Mouse (Mus musculus): Measurements from ENCODE around the gene Slc35d1. TPM values are rescaled to one million over a fixed set of nuclear protein-coding genes. Genes with fewer than 3 reads are reported as not detected.
"Not testable (repeated sequence)": the region's sequence is repeated elsewhere in the genome, so short reads cannot be mapped to it uniquely, and the experiment has no call there.

The Slc35d1 gene
- polyA plus RNA-seq, 1 experiment from 2014 or later: 4.6 TPM

DNA sequence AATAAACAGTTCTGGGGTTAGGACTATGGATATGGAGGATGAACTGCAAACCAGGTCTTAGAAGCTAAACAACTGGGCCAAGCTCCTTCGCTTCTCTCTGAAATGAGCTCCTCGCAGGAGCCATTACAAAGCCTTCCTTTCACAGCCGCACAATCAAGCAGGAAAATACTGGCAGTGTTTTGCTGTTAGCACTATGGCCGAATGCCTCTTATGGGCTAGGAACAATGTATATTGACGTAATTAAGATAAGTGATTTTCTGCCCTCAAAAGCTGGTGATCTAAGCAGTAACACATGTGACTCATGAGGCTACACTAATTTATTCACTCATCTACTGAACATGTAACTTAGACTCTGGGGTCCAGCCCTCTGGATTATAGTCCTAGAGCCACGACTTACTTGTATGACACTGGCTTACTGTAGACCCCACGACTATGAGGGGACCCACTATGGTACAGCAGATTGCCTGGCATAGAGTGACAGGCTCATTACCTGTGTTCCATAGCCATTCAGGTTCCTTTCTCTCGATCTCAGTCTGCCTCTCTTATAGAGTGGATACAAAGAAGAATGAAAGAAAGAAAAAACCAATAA lies 34.6 kb downstream of the Slc35d1 start:
- no peaks in the 10 kb centered on the region for H3K9me3 ChIP-seq (replicated peaks)
- no peaks in the 10 kb centered on the region for H3K4me1 ChIP-seq (replicated peaks)
- peaks cover 44% of the 10 kb centered on the region for H3K36me3 ChIP-seq
- H3K27me3 ChIP-seq: no peaks in the 10 kb centered on the region
- H3K4me2 ChIP-seq: no peak overlapping the region
- no peak overlapping the region for H3K9ac ChIP-seq
- WGBS (ENCODE audit: insufficient replicate concordance): 82% methylated on average over 8 of the region's 8 CpGs
- DNase-seq: no peak
- H3K27ac ChIP-seq: no peak overlapping the region
- no peak overlapping the region for H3K4me3 ChIP-seq (replicated peaks)
- no peak for ATAC-seq (ENCODE audit: low read depth)

DNA sequence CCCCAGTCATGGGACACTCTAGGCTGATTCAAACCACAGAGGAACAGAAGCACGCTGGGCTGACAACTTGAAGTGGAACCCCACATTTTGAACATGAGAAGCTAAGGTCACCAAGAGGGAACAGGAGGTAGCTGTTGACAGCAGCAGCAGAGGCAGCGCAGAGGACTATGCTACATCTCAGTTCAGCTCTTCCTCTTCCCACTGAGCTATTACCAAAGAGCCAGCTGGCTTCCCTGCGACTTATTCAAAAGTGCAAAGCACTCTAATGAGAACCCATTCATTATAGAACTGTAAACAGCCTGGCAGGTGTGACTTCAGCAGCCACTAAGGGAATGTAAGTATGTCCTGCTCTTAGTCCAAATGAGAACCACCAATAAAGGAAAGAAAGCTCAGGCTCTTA lies 35.4 kb downstream of the Slc35d1 start:
- H3K4me1 ChIP-seq (replicated peaks): no peaks in the 10 kb centered on the region
- ATAC-seq (ENCODE audit: low read depth) (no peak), DNase-seq (no peak)
- H3K27ac ChIP-seq: no peak overlapping the region
- H3K4me2 ChIP-seq: no peak overlapping the region
- peaks cover 41% of the 10 kb centered on the region for H3K36me3 ChIP-seq
- H3K4me3 ChIP-seq (replicated peaks): no peak overlapping the region
- no peak overlapping the region for H3K9ac ChIP-seq
- no peaks in the 10 kb centered on the region for H3K9me3 ChIP-seq (replicated peaks)
- WGBS (ENCODE audit: insufficient replicate concordance): 77% methylated on average over 3 of the region's 3 CpGs
- H3K27me3 ChIP-seq: no peaks in the 10 kb centered on the region

DNA sequence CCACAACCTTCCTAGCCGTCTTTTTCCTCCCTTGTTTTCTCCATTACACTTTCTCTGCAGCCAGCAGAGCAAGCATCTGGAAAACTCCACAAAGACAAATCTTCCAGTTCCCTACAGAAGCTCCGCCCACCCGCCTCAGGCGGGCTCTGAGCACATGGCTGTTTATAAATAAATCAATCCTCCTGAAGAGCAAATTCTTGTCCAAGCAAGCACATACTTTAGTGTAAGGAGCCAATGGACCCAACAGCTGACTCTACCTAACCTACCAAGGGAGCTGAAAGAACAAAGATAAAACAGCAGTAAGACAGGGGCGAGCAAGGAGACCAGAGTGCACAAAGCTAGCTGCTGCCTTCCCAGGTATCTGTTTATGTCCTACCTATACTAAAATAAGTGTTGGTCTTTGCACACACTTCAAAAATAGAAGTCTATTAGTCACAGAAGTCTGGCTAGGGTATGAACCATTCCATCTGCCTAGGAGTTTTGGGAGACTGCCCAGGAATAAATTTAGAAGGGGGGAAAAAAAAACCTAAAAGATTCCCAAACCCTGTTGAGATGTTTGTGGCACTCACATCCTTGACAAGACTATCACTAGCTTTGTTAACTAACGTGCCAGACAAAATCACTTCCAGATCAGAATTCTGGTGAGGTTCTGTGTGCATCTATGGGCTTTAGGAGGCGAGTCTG lies 36.2 kb downstream of the Slc35d1 start:
- ATAC-seq (ENCODE audit: low read depth) (no peak), DNase-seq (no peak)
- no peak overlapping the region for H3K4me3 ChIP-seq (replicated peaks)
- H3K9ac ChIP-seq: no peak overlapping the region
- no peak overlapping the region for H3K27ac ChIP-seq
- H3K4me1 ChIP-seq (replicated peaks): no peaks in the 10 kb centered on the region
- 69% methylated on average over 7 of the region's 7 CpGs for WGBS (ENCODE audit: insufficient replicate concordance)
- H3K4me2 ChIP-seq: no peak overlapping the region
- H3K27me3 ChIP-seq: no peaks in the 10 kb centered on the region
- H3K36me3 ChIP-seq: peaks cover 43% of the 10 kb centered on the region
- no peaks in the 10 kb centered on the region for H3K9me3 ChIP-seq (replicated peaks)

DNA sequence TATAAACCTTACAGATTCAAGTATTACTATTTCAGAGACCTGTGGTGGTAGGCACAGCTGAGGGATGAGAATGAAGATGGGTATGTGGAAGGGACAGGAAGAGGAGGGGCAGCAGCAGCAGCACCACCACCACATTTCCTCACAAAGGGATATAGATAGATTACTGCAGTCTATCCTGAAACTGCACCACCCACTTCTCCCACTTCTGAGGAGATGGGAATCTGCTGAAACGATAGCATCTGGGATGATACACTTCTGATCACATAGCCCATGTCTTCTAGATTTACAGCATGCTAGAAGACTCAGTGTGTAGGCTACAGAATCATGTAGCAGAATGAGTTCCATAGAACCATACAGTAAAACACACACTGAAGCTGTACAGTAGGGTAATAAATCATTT lies 37.3 kb downstream of the Slc35d1 start:
- ATAC-seq (ENCODE audit: low read depth) (no peak), DNase-seq (no peak)
- Histone ChIP-seq H3K9ac (no peak overlapping the region), H3K4me3 (replicated peaks) (no peak overlapping the region), H3K4me1 (replicated peaks) (no peaks in the 10 kb centered on the region), H3K36me3 (peaks cover 41% of the 10 kb centered on the region), H3K4me2 (no peak overlapping the region), H3K27me3 (no peaks in the 10 kb centered on the region), H3K9me3 (replicated peaks) (no peaks in the 10 kb centered on the region), H3K27ac (no peak overlapping the region)
- 67% methylated on average over 1 of the region's 1 CpGs for WGBS (ENCODE audit: insufficient replicate concordance)

DNA sequence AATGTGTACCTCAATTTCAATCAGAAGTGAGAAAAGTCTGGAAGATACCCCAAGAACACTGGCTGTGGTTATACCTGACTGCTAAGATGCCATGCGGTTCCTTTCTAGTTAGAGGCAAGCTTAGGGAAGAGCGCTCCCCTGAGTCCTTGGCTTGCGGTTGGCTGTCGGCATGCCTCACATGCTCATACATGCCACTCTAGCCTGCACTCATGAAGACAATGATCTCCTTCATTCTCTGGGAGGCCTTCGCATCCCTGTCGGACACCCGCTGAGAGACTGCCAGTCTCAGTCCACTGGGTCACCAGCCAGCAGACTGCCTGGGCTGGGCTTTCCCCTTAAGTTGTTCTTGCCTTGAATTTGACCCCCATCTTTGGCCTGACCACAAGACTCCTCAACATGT lies 41.0 kb downstream of the Slc35d1 start:
- H3K36me3 ChIP-seq: peaks cover 57% of the 10 kb centered on the region
- H3K4me1 ChIP-seq (replicated peaks): no peaks in the 10 kb centered on the region
- DNase-seq: no peak
- WGBS (ENCODE audit: insufficient replicate concordance): 94% methylated on average over 7 of the region's 7 CpGs
- ATAC-seq (ENCODE audit: low read depth): no peak
- H3K27ac ChIP-seq: no peak overlapping the region
- H3K27me3 ChIP-seq: no peaks in the 10 kb centered on the region
- H3K4me2 ChIP-seq: no peak overlapping the region
- H3K9me3 ChIP-seq (replicated peaks): no peaks in the 10 kb centered on the region
- H3K4me3 ChIP-seq (replicated peaks): no peak overlapping the region
- no peak overlapping the region for H3K9ac ChIP-seq

DNA sequence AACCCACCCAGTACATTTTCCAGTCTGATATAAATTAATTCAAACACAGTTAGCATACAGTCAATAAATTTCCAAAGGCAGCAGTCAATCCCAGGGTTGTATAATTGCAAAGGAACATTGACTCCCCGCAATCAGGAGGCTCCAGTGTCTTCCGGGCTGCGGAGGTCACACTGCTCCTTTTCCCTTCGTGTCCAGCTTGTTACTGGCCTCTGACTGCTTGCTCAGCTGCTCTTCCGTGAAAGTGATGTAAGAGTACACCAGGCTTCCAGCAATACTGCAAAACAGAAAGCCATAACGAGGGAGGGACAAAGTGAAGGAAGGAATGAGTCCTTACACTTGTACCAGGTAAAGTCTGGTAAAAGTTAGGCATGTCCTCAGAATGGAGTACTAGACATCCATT lies 41.5 kb downstream of the Slc35d1 start:
- no peak overlapping the region for H3K9ac ChIP-seq
- WGBS (ENCODE audit: insufficient replicate concordance): 86% methylated on average over 6 of the region's 6 CpGs
- no peaks in the 10 kb centered on the region for H3K27me3 ChIP-seq
- H3K4me3 ChIP-seq (replicated peaks): no peak overlapping the region
- H3K36me3 ChIP-seq: peaks cover 57% of the 10 kb centered on the region
- no peak overlapping the region for H3K27ac ChIP-seq
- no peak for DNase-seq
- H3K9me3 ChIP-seq (replicated peaks): no peaks in the 10 kb centered on the region
- H3K4me1 ChIP-seq (replicated peaks): no peaks in the 10 kb centered on the region
- no peak for ATAC-seq (ENCODE audit: low read depth)
- H3K4me2 ChIP-seq: no peak overlapping the region

DNA sequence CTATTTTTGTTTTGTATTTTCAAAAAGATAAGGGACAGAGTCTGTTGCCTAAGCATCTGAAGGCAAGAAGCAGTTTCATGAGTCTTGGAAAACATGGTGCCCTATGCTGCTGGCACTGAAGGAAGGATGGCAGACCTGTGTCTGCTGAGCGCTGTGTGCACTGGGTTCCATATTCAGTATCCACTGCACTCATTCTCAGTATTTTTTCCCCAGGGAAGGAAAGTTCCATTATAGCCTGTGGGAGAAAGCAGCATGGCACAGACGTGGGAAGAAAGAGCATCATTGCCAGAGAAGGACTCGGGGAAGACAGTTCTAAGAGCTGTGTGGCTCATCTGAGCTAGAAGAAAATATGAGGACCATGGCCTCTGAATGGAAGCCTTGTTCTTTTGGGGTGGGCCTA lies 43.7 kb downstream of the Slc35d1 start:
- no peak overlapping the region for H3K9ac ChIP-seq
- WGBS (ENCODE audit: insufficient replicate concordance): 82% methylated on average over 3 of the region's 3 CpGs
- no peak overlapping the region for H3K4me3 ChIP-seq (replicated peaks)
- ATAC-seq (ENCODE audit: low read depth): no peak
- DNase-seq: no peak
- H3K9me3 ChIP-seq (replicated peaks): no peaks in the 10 kb centered on the region
- H3K36me3 ChIP-seq: peaks cover 48% of the 10 kb centered on the region
- H3K27ac ChIP-seq: no peak overlapping the region
- no peak overlapping the region for H3K4me2 ChIP-seq
- H3K27me3 ChIP-seq: no peaks in the 10 kb centered on the region
- no peaks in the 10 kb centered on the region for H3K4me1 ChIP-seq (replicated peaks)

DNA sequence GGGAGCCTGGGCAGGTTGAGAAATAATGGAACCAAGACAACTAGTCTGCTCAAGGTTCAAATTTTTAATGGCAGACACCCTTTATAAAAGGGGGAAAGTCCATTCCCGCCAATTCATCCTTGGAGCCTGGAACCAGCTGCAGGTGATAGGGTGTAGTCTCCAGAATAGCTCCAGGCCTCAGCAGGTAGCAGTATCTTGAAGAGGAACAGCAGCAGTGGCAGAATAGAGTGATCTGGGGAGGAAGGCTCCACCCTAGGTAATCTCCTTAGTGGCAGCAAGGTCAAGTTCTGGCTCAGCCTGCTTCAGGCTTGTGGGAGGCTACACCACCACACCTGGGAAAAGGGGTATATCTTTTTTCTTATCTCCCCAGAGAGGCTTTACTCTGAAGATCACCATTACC lies 48.8 kb downstream of the Slc35d1 start:
- peaks cover 45% of the 10 kb centered on the region for H3K36me3 ChIP-seq
- 89% methylated on average over 1 of the region's 1 CpGs for WGBS (ENCODE audit: insufficient replicate concordance)
- not testable (repeated sequence) for H3K9me3 ChIP-seq (replicated peaks)

DNA sequence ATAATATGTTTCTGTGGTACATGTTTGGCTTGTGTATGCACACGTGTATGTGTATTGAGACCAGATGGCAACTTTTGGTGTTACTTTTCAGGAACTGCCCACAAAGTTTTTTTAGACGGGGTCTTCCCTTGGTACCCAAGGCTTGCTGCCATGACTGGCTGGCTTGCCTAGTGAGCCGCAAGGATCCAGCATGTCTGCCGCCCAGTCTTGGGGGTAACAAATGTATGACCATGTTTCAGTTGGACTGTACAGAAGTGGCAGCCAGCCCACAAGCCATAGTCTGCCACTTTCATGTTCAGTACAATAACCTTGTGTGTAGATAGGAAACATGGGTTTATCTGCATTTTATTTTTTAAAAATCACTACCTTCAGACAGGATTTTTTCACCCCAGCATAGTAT lies 56.2 kb downstream of the Slc35d1 start:
- WGBS (ENCODE audit: insufficient replicate concordance): 87% methylated on average over 4 of the region's 4 CpGs
- no peaks in the 10 kb centered on the region for H3K9me3 ChIP-seq (replicated peaks)
- no peak overlapping the region for H3K9ac ChIP-seq
- H3K4me1 ChIP-seq (replicated peaks): no peaks in the 10 kb centered on the region
- no peak for DNase-seq
- no peak for ATAC-seq (ENCODE audit: low read depth)
- H3K4me3 ChIP-seq (replicated peaks): no peak overlapping the region
- H3K4me2 ChIP-seq: no peak overlapping the region
- H3K27me3 ChIP-seq: no peaks in the 10 kb centered on the region
- H3K36me3 ChIP-seq: peaks cover 80% of the 10 kb centered on the region
- no peak overlapping the region for H3K27ac ChIP-seq

More for the DNA sequence above, 48.8 kb downstream of the Slc35d1 start:
- H3K4me2 ChIP-seq; DNase-seq; H3K4me3 ChIP-seq (replicated peaks); H3K4me1 ChIP-seq (replicated peaks); H3K27ac ChIP-seq; H3K27me3 ChIP-seq; H3K9ac ChIP-seq: not testable (repeated sequence)
- 0 out of 2 replicates have a peak, but pooled peaks have one; percentile 26 for ATAC-seq (ENCODE audit: low read depth)

DNA sequence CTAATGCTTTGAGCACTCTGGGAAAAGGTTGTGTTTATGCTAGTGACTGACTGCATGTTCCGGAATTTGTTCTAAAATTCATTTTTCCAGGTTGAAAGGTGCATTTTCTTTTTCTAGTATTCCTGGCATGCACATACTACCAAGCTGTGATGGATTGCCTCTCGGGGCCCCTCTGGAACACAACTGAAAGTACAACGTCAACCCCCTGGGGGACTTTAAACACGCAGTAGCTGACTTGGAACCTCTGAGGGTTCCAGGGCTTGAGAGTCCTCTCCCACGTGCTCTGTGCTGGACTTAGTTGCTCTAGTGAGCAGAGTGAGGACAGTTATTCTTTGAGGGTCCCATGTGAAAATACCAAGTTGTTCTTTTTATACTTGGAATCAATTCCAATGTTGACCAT lies 63.0 kb downstream of the Slc35d1 start:
- 93% methylated on average over 5 of the region's 5 CpGs for WGBS (ENCODE audit: insufficient replicate concordance)
- no peak overlapping the region for H3K4me2 ChIP-seq
- H3K27me3 ChIP-seq: no peaks in the 10 kb centered on the region
- H3K9me3 ChIP-seq (replicated peaks): no peaks in the 10 kb centered on the region
- H3K4me1 ChIP-seq (replicated peaks): no peaks in the 10 kb centered on the region
- DNase-seq: no peak
- ATAC-seq (ENCODE audit: low read depth): no peak
- no peak overlapping the region for H3K27ac ChIP-seq
- H3K36me3 ChIP-seq: peaks cover 89% of the 10 kb centered on the region
- H3K4me3 ChIP-seq (replicated peaks): no peak overlapping the region
- H3K9ac ChIP-seq: no peak overlapping the region

DNA sequence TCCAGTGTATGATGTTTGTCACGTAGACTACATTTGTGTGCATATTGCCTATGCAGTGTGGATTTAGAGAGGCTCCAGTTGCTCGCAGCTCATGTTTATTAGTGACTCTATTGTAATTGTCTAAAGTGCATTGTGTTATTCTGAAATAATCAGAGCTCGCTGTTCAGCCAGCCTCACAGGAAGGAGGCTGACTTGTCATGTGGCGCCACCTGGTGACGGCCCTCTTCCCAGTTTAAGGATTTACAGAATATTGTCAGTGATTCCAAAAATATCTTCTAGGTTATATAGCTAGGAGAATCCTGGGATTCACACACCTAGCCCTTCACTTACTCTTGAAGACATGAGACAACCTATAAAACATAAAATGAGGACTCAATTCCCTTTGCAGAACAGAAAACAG lies 68.6 kb downstream of the Slc35d1 start:
- WGBS (ENCODE audit: insufficient replicate concordance): 48% methylated on average over 5 of the region's 5 CpGs
- ATAC-seq (ENCODE audit: low read depth) (no peak), DNase-seq (peak; percentile 42)
- no peak overlapping the region for H3K9ac ChIP-seq
- H3K27me3 ChIP-seq: no peaks in the 10 kb centered on the region
- no peak overlapping the region for H3K4me2 ChIP-seq
- H3K4me1 ChIP-seq (replicated peaks): no peaks in the 10 kb centered on the region
- H3K27ac ChIP-seq: no peak overlapping the region
- H3K4me3 ChIP-seq (replicated peaks): no peak overlapping the region
- no peaks in the 10 kb centered on the region for H3K9me3 ChIP-seq (replicated peaks)
- peaks cover 82% of the 10 kb centered on the region for H3K36me3 ChIP-seq

DNA sequence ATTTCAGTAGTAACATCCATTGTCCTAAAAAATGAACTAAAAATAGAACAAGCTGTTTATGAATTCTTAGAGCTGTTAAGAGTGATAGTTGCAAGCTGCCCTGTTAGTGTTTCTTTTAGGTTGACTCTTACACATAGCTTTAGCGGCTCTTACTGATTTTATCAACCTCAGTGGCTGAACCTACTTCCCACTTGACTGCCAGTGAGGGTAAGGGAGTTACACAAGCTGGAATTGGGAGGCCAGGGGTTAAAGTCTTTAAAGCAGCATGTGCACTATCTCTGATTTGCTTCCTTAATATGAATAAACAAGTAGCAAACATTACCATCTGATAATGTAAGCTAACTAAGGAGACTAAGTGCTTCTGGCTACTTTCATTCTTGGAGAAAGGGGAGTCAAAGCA lies 78.0 kb downstream of the Slc35d1 start:
- H3K4me1 ChIP-seq (replicated peaks): no peaks in the 10 kb centered on the region
- H3K4me3 ChIP-seq (replicated peaks): no peak overlapping the region
- 13% methylated on average over 1 of the region's 1 CpGs for WGBS (ENCODE audit: insufficient replicate concordance)
- H3K9me3 ChIP-seq (replicated peaks): no peaks in the 10 kb centered on the region
- H3K27ac ChIP-seq: no peak overlapping the region
- H3K9ac ChIP-seq: no peak overlapping the region
- H3K36me3 ChIP-seq: peaks cover 60% of the 10 kb centered on the region
- no peak for DNase-seq
- H3K4me2 ChIP-seq: no peak overlapping the region
- ATAC-seq (ENCODE audit: low read depth): no peak
- no peaks in the 10 kb centered on the region for H3K27me3 ChIP-seq
